Mouse (Mus musculus) layer of hippocampus, adult 18-20 months (tissue): ENCODE measurements around the gene Hoxd12. TPM values are rescaled to one million over a fixed set of nuclear protein-coding genes. Genes with fewer than 3 reads are reported as not detected.

Experiments
- DNase-seq, 2 experiments: peaks; one replicate each; pipeline ENCODE4 v3.0.0; 2022; ENCODE audit warnings: low spot score in 2 of 2
- long read RNA-seq: library from polyadenylated mRNA; stranded (forward); transcript quantifications from one replicate; pipeline ENCODE4 v2.0.0, GENCODE M21; 2021
- total RNA-seq, 2 experiments: library from RNA; stranded (reverse); gene quantifications; 2 replicates each; pipeline ENCODE4 v1.2.3; 2021

The Hoxd12 gene
- total RNA-seq, result not detected
- long read RNA-seq, result 0 reads

- DNase-seq, result no peak
Observed at GRCm38 (mm10) chr2:74674881-74675665, at the start of gene Hoxd12. Hoxd12 (plus strand) TSS chr2:74675013.

GRCm38 (mm10) chr2:74635412-74635811 lies 39.4 kb upstream of the Hoxd12 start:
- no peak for DNase-seq

- DNase-seq, result no peak
Observed at GRCm38 (mm10) chr2:74642431-74642830, 32.4 kb upstream of the Hoxd12 start.

- DNase-seq, result no peak
Observed at GRCm38 (mm10) chr2:74645631-74646030, 29.2 kb upstream of the Hoxd12 start.

GRCm38 (mm10) chr2:74647082-74647864 lies 27.5 kb upstream of the Hoxd12 start:
- no peak for DNase-seq

- no peak for DNase-seq
Observed at GRCm38 (mm10) chr2:74652996-74653340, 21.8 kb upstream of the Hoxd12 start.

DNA sequence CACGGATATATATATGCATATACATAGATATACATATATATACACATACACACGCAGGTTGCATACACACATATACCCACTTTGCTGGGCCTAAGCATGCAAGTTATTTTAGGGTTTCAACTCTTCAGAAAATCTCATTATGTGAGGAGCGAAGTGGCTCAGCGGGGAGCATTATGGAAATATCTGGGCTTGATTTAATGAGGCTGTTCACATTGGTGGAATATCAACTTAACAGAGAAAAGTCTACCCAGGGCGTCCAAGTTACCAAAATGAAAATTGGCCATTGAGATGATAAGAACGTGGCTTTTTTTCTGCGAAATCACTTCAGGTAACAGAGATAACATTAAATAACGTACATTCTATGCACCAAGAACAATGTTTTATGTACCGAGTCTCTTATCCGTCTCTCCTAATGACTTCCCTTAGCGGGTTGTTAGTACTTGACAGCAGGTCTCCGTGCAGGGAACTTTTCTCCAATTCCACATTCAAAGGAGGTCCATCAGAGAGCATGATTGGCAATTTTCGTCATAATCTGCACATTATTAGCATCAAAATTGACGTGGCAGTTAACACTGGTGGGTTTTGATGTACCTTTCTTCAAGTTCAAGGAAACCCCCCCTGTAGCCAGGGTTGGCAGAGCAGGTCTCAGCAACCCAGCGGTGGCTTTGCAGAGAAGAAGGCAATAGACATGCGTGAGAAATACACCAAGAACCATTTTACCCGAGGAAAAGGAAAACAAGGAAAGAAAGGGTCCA lies 20.9 kb upstream of the Hoxd12 start:
- DNase-seq, result no peak

DNA sequence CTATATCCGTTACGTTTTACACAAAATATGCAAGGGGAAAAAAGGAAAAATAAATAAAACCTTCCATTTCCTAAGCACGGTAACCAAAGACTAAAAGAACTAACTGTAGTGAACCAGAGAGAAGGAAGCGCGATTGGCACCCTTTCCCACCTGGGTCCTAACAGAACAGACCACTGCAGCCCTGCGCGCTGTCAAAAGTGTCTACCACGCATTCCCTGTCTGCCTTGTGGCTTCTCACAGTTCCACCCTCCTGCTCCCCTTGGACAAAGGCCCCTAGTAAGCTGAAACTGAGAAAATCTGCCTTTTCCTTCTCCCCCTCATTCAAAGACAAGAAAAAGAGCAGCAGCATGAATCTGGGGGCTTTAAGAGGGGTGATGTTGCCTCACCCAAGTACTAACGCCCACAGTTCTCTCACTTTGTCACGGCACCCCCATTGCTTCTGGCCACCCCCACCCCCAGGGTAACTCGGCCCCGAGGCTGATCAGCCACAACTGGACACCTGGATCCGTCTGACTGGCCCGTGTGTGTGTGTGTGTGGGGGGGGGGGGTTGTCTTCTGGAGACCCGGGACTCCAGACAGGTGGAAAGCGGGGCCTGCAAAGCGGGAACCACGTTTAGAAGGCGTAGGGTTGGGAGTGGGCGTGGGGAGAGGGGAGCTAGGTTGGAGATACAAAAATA lies 19.9 kb upstream of the Hoxd12 start:
- no peak for DNase-seq

DNA sequence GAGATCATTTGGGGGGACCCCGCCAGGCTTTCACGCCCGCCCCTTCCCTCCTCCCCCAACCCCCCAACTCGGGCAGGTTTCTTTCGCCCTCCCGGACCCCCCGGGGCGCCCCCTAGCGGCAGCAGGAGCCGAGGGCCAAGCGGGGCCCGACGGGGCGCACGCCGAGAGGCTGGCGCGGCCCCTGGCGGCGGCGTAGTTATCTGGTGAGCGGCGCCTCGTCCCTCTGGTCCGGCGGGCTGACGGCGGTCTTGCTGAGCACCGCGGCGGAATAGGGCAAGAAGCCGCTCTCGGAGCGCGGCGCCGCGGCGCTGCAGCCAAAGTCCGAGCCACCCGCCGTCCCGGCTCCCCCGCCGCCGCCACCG lies 19.4 kb upstream of the Hoxd12 start:
- DNase-seq, result no peak

GRCm38 (mm10) chr2:74655821-74656631 lies 18.8 kb upstream of the Hoxd12 start:
- no peak for DNase-seq

DNA sequence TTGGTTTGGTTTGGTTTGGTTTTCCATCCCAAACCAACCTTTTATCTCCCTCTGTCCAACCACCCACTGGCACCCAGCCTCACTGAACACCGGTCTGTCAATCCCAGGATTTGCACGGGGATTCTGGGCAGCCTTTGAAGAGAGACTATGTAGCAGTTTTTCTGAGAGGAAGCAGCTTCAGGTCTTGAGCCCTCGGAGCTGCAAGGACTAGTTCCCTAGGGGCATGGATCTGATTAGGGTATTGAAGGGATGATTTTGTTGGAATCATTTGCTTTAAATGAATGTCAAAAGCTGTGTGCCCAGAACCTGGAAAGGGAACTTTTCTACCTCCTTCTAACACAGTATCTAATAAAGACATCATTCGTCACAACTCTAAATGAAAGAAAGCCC lies 18.2 kb upstream of the Hoxd12 start:
- DNase-seq, result no peak

DNA sequence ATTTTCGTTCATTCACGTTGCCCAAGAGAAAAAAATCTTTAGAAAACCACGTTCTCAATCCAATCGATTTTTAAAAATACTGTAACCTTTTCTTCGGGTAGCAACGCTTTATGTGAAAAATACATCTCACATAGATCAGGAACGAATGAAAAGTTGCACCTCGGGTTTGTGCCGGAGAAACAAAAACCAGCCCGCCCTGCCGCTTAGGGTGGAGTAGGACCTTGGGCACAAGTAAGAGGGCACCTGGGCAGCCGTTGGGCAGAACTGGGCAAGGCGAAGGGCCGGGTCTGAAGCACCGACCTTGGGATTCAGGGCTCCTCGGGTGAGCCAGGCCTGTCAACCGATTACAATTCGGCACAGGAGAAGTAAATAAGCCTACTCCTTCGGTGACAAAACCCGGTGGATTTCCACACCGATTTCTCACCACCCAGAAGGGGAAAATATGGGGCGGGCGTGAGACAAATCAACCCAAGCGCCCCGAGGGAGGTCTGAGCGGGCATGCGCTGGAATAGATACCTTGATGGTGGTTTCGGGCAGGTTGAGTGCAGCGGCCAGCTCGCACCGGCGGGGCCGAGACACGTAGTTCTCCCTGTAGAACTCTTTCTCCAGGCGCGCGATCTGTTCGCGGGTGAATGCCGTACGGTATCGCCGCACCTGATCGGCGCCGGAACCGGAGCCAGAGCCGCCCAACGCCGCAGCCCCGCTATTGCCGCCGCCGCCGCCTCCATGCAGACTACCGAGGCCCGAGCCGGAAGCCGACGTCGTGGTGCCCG lies 17.4 kb upstream of the Hoxd12 start:
- DNase-seq, result no peak

GRCm38 (mm10) chr2:74658024-74658666 lies 16.7 kb upstream of the Hoxd12 start:
- DNase-seq, result no peak

- DNase-seq, result no peak
Observed at GRCm38 (mm10) chr2:74658667-74659371, 16.0 kb upstream of the Hoxd12 start.

DNA sequence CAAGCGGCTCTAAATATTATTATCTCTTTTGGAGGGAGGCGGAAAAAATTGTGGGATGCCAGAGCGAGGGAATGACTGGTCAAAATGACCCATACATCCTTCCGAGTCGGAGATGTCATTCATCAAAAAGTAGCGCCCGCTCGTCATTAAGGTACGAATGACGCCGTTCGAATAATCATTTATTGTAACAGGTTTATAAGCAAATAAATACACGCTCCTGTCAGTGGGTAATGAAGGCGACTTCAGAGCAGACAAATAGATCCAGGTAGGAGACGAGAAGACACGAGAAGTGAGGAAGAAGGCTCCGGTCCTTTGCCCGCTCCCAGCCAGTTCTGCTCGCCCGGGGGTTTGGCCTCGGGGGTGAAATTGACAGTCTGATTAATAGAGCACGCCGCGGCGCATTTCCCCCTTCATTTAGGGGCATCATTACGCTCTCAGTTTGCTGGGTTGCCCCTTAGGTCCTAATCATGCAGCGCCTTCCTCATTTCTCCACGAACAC lies 15.3 kb upstream of the Hoxd12 start, which contains the start of gene Evx2:
Gene Evx2, minus strand, starts transcription at position 51 of the 499 bp plus-strand sequence.
- DNase-seq, result no peak

DNA sequence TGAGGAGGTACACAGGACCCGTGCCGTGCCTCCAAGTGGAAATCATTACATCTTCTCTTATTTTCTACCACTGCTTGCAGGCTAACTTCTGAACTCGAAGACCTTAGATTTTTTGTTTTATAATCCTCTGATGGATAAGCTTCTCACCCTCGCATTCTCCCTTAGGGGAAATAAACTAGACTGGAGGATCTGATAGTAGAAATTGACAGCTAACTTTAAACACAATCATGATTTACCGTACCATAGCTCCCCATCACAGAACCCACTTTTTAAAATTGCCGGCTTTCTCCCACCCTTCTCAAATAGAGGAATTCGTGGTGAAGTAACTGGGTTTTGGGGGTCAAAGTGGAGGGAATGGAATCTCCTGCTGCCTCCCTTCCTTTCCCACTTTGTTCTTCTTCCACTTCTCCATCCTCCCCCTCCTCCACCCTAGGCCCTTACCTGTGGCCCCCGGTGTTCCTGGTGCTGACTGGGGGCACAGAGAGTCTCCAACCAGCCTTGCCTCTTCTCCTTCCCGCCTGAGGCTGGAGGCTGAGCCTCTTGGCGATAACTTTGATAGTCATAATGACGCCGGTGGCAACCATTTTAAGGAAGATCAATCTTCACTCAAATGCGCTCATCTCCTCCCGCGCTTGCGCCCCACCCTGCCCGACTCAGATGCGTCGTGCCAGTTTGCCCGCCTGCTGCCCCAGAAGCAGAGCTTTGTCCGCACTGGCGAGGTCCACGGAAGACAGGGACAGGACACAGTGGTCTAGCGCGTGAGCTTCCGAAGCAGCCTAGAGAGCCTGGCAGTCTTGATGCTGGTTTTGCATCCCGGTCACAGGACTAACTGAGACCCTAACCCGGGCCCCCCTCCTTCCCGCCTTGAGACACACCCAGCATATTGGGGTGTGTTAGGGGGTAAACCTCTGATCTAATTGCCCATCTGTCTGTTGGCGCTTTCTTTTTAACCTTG lies 14.1 kb upstream of the Hoxd12 start:
- no peak for DNase-seq

GRCm38 (mm10) chr2:74661685-74662084 lies 13.1 kb upstream of the Hoxd12 start:
- DNase-seq, result peak in 1 of 2 experiments; percentile 52
